Mouse (Mus musculus) natural killer cell, adult 2 months (primary cell): ENCODE data around the gene Mcam.

Source experiments
- DNase-seq, 2 experiments: peaks; one replicate each; pipeline ENCODE4 v3.0.0; 2022; ENCODE audit warnings: low spot score in 2 of 2

Gene Mcam

DNA sequence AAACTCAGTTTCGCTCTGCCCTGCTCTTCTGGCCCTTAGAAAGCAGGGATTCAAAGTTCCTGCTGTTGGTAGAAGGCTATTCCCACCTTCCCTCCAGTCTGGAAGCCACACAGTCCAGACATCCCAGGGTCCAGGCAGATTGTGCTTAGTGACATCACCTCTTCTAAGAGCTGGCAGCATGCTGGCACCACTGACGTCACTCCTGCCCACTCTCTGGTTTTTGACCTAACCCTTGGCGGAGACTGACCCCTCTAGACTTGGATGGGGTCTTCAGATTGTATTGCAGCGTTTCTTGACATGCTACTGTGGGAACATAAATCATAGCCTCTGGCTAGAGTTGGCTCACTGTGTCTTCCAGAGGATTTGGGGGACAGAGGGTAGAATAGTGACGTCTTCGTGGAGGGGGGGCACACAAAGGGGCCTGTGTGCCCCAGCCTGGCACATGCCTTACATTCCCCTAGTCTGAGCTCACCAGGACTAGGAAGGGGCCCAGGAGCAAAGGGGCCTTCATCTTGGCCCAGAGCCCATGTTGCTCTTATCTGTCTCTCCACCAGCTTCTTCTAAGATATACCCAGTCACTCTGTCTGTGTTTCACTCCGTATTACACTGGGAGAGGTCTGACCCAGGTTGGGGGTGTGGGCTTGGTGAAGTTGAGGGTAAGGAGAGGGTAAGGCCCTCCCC lies 1.6 kb downstream of the Mcam start:
- DNase-seq = no peak

DNA sequence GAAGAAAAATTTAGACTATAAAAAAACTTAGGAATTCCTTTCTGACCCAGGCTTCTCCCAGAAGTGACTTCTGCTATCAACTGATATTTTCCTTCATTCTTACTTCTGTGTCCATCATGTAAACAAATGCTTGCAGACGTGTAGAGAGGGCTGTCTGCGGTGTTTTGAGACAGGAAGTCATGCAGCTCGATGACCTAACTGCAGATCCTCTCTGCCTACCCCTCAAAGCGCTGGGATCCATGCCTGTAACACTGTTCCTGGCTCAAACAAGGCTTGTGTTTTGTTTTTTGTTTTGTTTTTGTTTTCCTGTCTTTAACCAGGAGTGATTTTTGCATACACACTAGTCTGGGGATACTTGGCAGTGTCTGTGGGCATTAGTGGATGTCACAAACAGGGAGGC lies 3.6 kb downstream of the Mcam start:
- peak in 1 of 2 experiments; percentile 49 for DNase-seq

DNA sequence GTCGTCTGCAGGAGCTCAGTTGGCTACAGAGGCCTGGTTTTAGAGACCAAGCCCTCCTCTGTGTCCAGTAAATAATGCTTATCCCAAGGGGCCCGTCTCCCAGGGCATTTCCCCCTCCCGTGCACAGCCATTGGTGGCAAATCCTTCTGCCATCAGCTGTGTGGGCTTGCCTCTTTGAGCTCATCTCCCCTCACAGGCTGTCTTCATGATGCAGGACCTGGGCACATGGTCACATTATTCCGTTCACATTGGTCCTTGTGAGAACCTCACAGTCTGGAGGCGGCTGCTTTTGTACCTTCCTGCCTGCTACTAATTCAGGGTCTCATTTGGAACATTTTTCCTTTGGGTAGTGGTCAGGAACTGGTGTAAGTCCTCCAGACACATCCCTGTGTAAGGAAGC lies 7.7 kb downstream of the Mcam start:
- no peak for DNase-seq

DNA sequence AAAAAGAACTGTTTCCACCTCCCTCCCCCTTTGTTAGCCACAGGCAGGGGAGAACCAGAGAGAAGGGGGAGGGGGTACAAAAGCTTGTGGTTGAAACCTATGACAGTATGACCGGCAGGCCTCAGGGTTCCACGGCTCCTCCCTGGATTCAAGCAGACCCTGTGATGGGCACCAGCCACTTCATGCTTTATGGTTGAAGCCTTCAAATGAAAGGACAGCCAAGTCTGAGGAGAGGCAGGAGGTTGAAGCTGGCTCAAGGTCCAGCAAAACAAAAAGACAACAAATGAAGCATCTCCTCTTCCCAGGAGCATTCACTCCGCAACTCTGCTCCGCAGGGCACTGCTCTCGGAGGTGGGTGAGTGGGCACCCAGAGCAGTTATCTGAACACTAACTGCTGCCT lies 9.2 kb downstream of the Mcam start:
- no peak for DNase-seq

DNA sequence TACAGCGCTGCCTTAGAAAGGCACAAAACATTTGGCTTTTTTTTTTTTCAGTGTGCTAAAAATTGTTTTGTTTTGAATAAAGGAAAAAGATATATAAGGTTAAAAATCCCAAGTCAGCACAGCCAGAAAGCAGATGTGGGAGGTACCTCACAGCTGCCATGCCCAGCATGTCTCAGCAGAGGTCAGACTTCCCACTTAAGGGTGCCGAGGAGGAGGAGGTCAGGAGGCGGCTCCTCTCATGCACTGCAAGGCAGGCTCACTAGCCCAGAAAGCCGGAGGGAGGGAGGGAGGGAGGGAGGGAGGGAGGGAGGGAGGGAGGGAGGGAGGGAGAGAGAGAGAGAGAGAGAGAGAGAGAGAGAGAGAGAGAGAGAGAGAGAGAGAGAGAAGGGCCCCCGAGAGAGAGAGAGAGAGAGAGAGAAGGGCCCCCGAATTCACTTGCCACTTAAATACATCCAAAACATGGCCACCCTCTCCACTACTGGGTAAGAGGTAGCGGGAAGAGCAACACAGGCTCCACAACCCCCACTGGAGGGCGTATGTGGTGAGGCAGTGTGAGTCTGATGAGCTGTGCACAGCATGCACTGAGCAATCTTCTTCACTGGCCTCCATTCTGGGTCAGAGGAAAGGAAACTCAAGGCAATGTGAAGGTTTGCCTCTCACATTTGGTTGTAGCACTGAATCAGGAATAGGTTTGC lies 9.9 kb downstream of the Mcam start:
- DNase-seq = no peak

DNA sequence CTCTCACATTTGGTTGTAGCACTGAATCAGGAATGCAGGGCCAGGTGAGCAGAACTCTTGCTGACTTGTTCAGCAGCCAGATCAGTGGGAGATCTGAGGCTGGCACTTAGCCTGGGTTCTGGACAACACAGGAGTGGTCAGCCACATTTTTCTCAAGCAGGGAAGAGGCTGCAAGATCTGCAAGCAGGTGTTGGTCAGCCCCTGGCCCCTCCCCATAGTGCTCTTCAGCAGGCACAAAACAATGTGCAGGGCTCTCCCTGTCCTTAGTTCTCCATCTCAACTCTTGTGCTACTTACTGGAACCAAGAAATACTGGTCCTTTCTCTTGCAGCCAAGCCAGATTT lies 10.4 kb downstream of the Mcam start:
- DNase-seq = no peak

DNA sequence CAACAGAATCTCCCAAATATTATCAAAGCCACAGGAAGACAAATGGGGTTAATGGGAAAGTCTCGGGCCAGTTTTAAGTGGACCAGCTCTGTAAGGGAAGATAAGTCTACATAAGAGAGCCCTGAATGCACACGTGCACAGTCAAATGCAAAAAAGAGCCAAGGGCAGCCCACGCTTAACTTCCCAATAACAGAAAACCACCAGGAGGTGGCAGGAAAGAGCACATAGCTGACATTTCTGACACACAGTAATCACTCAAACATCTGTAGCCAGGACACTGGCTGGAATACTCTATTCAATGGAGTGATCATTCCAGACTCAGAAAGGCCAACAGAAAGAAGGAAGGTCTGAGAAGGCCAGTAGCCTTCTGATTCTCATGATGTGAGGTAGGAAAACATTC lies 13.0 kb downstream of the Mcam start:
- DNase-seq = no peak

DNA sequence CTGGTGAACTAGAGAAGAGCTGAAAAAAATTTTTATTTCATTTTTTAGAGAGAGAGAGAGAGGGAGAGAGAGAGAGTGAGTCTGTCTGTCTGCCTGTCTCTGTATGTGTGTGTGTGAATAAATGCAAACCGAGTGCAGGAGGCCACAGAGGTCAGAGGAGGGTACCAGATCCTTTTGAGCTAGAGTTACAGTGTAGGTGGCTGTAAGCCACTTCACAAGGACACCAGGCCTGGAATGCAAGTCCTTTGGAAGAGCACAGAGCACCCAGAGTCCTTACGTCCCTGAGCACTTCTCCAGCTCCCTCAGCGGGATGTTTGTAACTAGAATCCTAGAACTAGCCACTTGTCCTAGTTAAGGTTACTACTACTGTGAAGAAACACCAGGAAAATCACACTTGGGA lies 25.6 kb downstream of the Mcam start:
- DNase-seq = no peak

DNA sequence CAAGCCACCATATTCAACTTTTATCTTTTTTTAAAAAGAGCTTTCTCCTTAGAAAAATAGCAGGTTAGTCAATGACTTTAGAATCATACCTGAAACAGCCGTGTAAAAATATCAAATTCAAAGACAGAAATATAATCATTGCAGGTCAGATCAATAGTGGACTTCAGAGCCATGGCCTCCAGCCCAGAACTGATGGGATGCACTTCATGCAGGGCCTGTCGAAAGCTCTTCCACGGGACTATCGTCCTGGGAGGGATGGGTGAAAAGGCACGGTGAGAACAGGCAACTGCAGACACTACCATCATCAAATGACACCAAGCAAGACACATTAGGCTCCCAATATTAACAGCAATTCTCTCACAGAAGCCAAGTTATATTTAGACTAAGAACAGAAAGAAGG lies 34.7 kb downstream of the Mcam start:
- no peak for DNase-seq

DNA sequence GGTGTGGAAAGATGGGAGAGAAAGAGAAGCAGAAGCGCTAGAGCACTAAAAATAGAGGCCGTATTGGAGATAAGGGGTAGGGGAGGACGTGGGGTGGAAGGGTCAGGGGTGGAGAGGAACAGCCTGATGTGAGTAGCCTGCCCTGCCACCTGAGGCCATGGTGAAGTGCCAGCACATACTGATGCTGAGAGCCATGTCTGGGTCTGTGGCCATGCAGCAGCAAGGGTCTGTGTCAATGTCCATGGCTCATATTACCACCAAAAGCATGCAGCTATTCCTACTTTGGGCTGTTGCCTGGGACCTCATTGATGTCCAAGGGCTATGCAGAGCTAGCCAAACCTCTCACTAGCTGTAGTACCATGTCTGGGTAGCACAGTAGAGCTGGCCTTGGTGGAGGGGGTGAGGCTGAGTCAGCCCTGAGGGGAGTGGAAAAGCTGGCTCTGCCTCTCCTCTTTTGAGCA lies 36.5 kb downstream of the Mcam start:
- no peak for DNase-seq

DNA sequence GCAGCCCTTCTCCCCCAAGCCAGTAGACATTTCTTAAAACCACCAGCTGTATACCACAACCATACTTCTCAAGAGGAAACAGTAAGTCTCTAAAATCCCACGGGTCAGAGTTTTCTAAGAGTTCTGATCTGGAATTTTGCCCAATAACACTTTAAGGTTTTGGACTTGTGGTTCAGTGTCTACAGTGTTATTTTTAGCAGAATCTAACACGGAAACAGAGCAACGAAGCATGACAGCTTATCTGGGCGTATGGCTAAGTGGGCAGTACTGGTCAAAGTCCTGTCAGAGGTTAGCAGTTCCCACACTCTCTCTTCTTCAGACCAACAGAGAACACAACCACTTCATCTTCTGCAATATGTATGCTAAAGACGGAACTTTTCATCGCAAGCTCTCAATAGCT lies 41.3 kb downstream of the Mcam start:
- peak in 1 of 2 experiments; percentile 24 for DNase-seq

DNA sequence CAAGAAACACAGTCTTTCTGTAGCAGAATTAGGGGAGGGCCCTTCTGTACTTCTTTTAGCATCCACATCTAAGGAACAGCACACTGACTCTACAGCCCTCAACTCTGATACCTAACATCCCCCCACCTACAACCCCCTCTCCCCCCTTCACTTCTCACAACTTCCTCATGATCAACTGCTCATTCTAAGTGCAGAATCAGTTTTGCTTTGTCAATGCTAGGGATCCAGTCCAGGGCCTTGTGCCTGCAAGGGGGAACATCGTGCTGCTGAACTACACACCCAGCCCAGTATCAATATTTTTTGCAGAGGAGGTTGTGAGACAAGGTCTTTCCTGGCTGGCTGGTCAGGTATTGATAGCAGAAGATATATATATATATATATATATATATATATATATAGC lies 41.7 kb downstream of the Mcam start:
- no peak for DNase-seq

DNA sequence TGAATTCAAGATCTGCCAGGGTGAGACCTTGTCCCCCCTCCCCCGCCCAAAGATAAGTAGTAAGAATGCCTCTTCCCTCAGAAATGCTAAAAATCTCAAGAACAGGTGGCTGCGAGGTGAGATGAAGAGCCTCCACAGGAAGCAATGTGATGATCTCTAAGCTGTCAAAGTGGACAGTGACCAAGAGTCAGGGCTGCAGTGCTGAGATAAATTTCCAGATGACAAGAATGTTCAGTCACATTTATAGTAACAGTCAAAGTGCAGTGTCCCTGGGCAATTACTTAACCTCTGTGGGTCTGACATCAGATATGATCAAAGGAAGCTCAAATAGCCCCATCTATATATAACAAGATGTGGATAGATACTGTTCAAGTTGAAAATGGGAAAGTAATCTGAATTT lies 43.1 kb downstream of the Mcam start:
- no peak for DNase-seq

DNA sequence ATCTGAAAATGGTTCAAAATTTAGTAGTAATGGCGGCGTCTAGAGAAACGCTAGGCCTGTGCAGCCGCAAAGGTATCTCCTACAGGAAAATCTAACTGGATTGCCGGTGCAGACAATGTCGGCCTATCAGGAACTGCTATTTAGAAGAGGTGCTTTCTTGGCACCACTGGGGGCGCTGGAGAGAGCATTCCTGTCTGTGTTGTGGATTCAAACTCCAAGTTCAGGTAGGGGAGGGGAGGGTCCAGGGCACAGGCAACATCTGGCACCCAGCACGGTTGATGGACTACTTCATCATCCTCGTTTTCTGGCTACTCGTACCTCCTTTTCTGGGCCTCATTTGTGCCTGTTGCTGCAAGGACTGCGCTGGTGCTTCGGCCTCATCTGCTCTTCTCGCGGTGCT lies 44.1 kb downstream of the Mcam start:
- peak in 1 of 2 experiments; percentile 10 for DNase-seq

DNA sequence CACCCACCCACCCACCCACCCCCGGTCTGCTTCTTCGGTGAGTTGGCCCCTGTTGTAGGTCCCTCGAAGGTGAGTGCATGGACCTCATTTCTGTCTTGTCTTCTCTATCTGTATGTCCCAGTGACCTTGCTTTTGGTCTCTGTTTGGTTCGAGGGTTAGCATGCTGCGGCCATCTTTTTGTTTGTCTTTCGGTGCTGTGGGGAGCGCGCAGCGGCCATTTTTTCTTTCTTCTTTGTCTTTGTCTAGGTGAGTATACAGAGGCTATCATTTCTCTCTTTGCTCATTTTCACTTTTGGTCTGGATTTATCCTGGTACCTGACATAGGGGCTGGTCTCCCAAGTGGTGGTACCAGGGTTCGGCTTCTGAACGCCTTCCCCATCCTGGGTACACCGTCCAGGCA lies 44.5 kb downstream of the Mcam start:
- DNase-seq = no peak

DNA sequence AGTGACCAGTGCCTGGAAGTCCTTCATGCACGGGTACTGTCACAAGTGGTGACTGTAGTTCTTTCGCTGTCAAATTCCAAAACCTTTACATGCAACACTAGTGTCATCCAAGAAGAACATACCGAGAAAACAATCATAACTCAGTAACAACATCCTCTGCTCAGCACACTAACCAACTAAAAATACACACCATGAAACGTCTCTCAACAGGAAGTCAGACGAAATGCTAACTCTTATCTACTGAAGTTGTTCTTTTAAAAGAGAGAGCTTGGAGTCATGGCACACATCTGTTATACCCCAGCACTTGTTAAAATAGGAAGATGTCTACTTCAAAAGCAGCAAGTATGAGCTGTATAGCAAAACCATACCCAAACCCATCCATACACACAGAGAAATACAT lies 47.3 kb downstream of the Mcam start:
- DNase-seq = no peak

DNA sequence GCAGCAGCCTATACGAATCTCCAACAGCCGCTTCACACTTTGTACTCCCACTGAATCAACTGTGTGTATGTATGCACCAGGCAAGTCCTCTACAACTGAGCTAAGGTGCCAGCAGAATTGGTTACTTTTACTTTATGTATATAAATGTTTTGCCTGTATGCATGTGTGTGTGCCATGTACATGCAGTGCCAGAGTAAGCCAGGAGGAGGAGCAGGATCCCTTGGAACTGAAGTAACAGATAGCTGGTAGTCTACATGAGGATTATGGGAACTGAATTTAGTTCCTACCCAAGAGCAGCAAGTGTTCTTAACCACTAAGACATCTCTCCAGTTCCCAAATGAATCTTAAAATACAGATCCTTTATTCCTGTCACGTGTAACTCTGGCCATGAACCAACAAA lies 48.0 kb downstream of the Mcam start:
- DNase-seq = peak in 1 of 2 experiments; percentile 49

DNA sequence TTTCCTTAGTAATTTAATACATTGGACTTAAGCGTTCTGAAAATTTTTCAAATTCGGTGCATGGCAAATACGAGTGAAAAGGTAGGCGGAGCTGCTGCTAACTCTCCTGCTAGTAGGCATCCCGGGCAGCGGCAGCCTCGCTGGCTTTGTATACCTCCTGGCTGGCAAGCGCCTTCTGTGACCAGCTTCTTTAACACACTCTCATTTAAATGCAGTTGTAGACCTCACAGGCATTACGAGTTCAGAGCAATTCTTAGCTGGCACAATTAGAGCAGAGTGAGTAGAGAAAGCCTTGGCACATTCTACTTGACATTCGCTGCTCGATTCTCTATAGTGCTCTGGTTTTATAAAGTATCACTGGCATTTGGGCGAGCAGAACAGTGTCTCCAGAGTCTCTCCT lies 54.0 kb downstream of the Mcam start:
- no peak for DNase-seq

DNA sequence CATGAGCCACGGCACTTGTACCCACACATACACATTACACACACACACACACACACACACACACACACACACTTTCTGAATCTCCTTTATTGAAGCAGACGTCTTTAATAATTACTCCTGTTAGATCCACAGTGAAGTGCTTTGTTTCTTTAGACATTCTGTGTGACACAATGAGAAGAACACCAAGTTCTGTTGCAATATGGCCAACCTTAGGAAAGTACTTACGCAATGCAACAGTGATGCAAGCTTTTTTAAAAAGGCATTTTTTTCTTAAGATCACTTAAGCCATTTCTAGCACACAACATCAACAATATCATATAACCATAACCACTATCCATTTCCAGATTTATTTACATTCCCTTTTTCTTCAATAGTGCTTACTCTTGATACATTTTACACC lies 56.9 kb downstream of the Mcam start:
- DNase-seq = no peak

DNA sequence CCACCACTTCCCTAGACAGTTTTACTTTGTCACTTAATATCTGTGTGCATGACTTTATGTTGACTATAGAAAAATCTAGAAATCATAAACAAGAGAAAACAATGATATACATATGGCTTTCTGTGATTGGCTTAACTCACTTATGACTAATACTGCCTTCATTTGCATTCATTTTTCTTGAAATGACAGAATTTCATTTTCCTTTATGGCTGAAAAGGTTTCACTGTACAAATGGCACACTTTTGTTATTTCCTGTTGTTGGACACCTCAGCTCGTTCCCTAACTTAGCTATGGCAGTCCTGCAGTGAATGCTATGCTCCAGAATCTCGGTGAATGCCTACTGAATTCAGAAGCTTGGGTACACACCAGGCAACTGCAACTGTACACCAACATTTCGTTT lies 58.0 kb downstream of the Mcam start:
- no peak for DNase-seq
